ENCODE assay signal across 22 mouse cellular contexts in the genomic region with DNA sequence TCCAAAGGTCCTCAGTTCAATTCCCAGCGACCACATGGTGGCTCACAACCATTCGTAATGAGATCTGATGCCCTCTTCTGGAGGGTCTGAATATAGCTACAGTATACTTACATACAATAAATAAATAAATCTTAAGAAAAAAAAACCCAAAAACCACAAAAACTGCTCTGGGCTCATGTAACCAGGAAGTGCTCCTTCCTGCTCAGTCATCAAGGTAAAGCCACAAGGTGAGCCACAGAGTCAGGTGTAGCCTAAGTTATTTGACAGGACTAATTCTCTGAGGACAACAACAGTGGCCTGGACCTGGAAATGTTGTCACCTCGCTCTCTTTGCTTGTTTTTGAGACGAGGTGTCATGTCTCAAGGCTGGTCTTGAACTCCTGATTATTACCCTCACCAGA. TPM values are rescaled to one million over a fixed set of nuclear protein-coding genes. Genes with fewer than 3 reads are reported as not detected.
DNase-seq lines count a peak whose midpoint lies in the region; ATAC-seq and TF ChIP-seq lines count a peak whose summit lies in the region.
"Had no signal": no experiment of that assay in that cellular context is flagged by ENCODE, and none has a peak within 500 bp of the region (broad histone marks: within the 10 kb centered on the region; RNA-seq: fewer than 3 reads in every experiment).

No protein-coding gene starts in this region.

- no peak overlapping the region for H3K27ac ChIP-seq in MEL (ENCODE audit: control insufficient read depth, low read depth, low read length)
- H3K27ac ChIP-seq: embryonic facial prominence, embryonic 15.5 days; forebrain, embryonic 10.5 days; heart, adult 2 months; heart, embryonic 15.5 days; hindbrain, embryonic 10.5 days; hindbrain, embryonic 14.5 days had no signal

- H3K27me3 ChIP-seq in MEL (ENCODE audit: control insufficient read depth in 1 of 2, insufficient read depth in 2 of 2, low read length in 2 of 2), result no peaks in the 10 kb centered on the region
- H3K27me3 ChIP-seq: embryonic facial prominence, embryonic 15.5 days; heart, embryonic 15.5 days had no signal

- no peak overlapping the region for H3K4me3 ChIP-seq in MEL (ENCODE audit: control insufficient read depth in 1 of 2, insufficient read depth in 1 of 2, low read depth in 2 of 2, low read length in 2 of 2)
- H3K4me3 ChIP-seq: embryonic facial prominence, embryonic 15.5 days; erythroblast, embryonic 14.5 days; forebrain, embryonic 10.5 days; heart, adult 2 months; heart, embryonic 15.5 days; hindbrain, embryonic 10.5 days had no signal

- no peaks in the 10 kb centered on the region for H3K79me2 ChIP-seq in MEL (ENCODE audit: control insufficient read depth, insufficient read depth, low read length, poor library complexity)

- intact Hi-C loops in left cerebral cortex, postnatal 25 days (cut with DNase I), result no loop called here
- intact Hi-C loops in gastrocnemius, postnatal 14 days (cut with DNase I; ENCODE audit: low total_unique reads), result no loop called here

- TF ChIP-seq POLR2A in MEL (IDR thresholded peaks at IDR 0.05; ENCODE audit: control insufficient read depth in 1 of 2, insufficient read depth in 1 of 2, low read depth in 1 of 2, low read length in 2 of 2, poor library complexity in 1 of 2), result no peak

- TF ChIP-seq CTCF in MEL (IDR thresholded peaks at IDR 0.05 in 2 of 3, conservative IDR thresholded peaks at IDR 0.05 in 1 of 3; ENCODE audit: control insufficient read depth in 1 of 3, insufficient read depth in 1 of 3, low read depth in 2 of 3, low read length in 3 of 3, poor library complexity in 1 of 3, severe bottlenecking in 1 of 3), result no peak; a peak in 1 of 6 replicates

- peak; percentile 44 for DNase-seq in CD4-positive helper T cell, adult 2 months (ENCODE audit: low read depth, low spot score)
- no peak for DNase-seq in MEL (ENCODE audit: low read depth, low spot score)
- DNase-seq in left cerebral cortex, postnatal 25 days (ENCODE audit: low spot score in 2 of 2), result no peak
- DNase-seq in spleen, postnatal 10 days (ENCODE audit: low spot score in 2 of 2), result no peak
- no peak for DNase-seq in urinary bladder, postnatal 25 days (ENCODE audit: low spot score)
- DNase-seq in gastrocnemius, postnatal 14 days, result no peak
- DNase-seq: adrenal gland, adult 8-10 months; adrenal gland, postnatal 36 days; cerebellum, adult 2 months; cerebellum, postnatal 10 days; embryo, embryonic 11 days; gastrocnemius, postnatal 10 days; heart, adult 2 months had no signal

- peak; percentile 61 for ATAC-seq in activated CD4-positive, CD25-positive, alpha-beta regulatory T cell, adult 4 months
- ATAC-seq: forebrain, embryonic 14.5 days; intestine, postnatal 0 days had no signal

- no peak for TF ChIP-seq RAD21 in MEL (IDR thresholded peaks at IDR 0.05; ENCODE audit: low read depth, low read length)

- H3K9ac ChIP-seq in MEL (ENCODE audit: control insufficient read depth, low read depth, low read length, poor library complexity, severe bottlenecking), result no peak overlapping the region
- H3K9ac ChIP-seq: embryonic facial prominence, embryonic 15.5 days; heart, embryonic 15.5 days; hindbrain, embryonic 14.5 days had no signal

- H3K36me3 ChIP-seq in MEL (ENCODE audit: control insufficient read depth in 1 of 2, insufficient read depth in 2 of 2, low read length in 2 of 2), result peaks cover 5 to 31% of the 10 kb centered on the region in 2 experiments

- H3K9me3 ChIP-seq in MEL (replicated peaks; ENCODE audit: insufficient read depth, low read length), result no peaks in the 10 kb centered on the region
- H3K9me3 ChIP-seq: embryonic facial prominence, embryonic 15.5 days; forebrain, embryonic 10.5 days; heart, embryonic 15.5 days; hindbrain, embryonic 10.5 days had no signal

- no peak for TF ChIP-seq EP300 in MEL (IDR thresholded peaks at IDR 0.05; ENCODE audit: low read depth in 1 of 2, low read length in 2 of 2)

- H3K4me1 ChIP-seq in MEL (ENCODE audit: control insufficient read depth in 1 of 2, insufficient read depth in 2 of 2, low read length in 2 of 2), result no peaks in the 10 kb centered on the region
- H3K4me1 ChIP-seq: embryonic facial prominence, embryonic 15.5 days; forebrain, embryonic 10.5 days; heart, embryonic 15.5 days had no signal

TF ChIP-seq in MEL, 35 proteins besides CTCF, POLR2A, EP300 and RAD21:
- TF ChIP-seq HCFC1 (IDR thresholded peaks at IDR 0.05; ENCODE audit: low read depth, low read length) (no peak), TAL1 (IDR thresholded peaks at IDR 0.05; ENCODE audit: low read length) (no peak), ELF1 (IDR thresholded peaks at IDR 0.05; ENCODE audit: low read depth, low read length) (0 out of 2 replicates have a peak, but pooled peaks have one; percentile 14), RCOR1 (IDR thresholded peaks at IDR 0.05; ENCODE audit: low read depth, low read length) (no peak), GATA1 (IDR thresholded peaks at IDR 0.05; ENCODE audit: low read depth, low read length) (no peak), TBP (IDR thresholded peaks at IDR 0.05; ENCODE audit: low read depth, low read length) (no peak), ZKSCAN1 (IDR thresholded peaks at IDR 0.05; ENCODE audit: low read depth, low read length) (no peak), E2F4 (IDR thresholded peaks at IDR 0.05; ENCODE audit: borderline replicate concordance, low read depth, low read length) (no peak)

RNA-seq across cellular contexts. Expression of a gene that starts 13.7 kb away (rescaled TPM):
- total RNA-seq in MEL (2012; rRNA removed), result 14.8 and 17.8 TPM in 2 replicates
- 10 to 100 TPM in 1 of 2 experiments, not detected in 1; 18.1 TPM for polyA plus RNA-seq in MEL (2012; ENCODE audit: insufficient read depth in 1 of 2, insufficient read length in 2 of 2, low read depth in 1 of 2, low replicate concordance in 2 of 2, missing spikeins in 1 of 2)
- 10 to 100 TPM; 22.1 to 22.4 TPM for polyA plus RNA-seq in activated CD4-positive, CD25-positive, alpha-beta regulatory T cell, adult 4 months (2017; shearing (Covaris generic))
- total RNA-seq in left cerebral cortex, postnatal 25 days (2021), result 1 to 10 TPM; 1.2 to 1.6 TPM
- 1 to 10 TPM; 2.0 to 3.8 TPM for total RNA-seq in gastrocnemius, postnatal 14 days (2021)

RNA-seq across cellular contexts. Expression of a gene that starts 55.6 kb away (rescaled TPM):
- 15.7 and 19.7 TPM in 2 replicates for total RNA-seq in MEL (2012; rRNA removed)
- polyA plus RNA-seq in MEL (2012; ENCODE audit: insufficient read depth in 1 of 2, insufficient read length in 2 of 2, low read depth in 1 of 2, low replicate concordance in 2 of 2, missing spikeins in 1 of 2), result 10 to 100 TPM; 50.5 to 76.8 TPM
- polyA plus RNA-seq in activated CD4-positive, CD25-positive, alpha-beta regulatory T cell, adult 4 months (2017; shearing (Covaris generic)), result 100 to 1,000 TPM; 574 to 641 TPM
- total RNA-seq in left cerebral cortex, postnatal 25 days (2021), result 10 to 100 TPM; 11.6 to 12.4 TPM
- 10 to 100 TPM; 11.4 to 13.7 TPM for total RNA-seq in gastrocnemius, postnatal 14 days (2021)
